Mouse (Mus musculus): ENCODE results near the gene Idh3b. TPM values are rescaled to one million over a fixed set of nuclear protein-coding genes. Genes with fewer than 3 reads are reported as not detected.

The Idh3b gene
- total RNA-seq, 2 experiments from 2014 or later: 406 to 739 TPM

DNA sequence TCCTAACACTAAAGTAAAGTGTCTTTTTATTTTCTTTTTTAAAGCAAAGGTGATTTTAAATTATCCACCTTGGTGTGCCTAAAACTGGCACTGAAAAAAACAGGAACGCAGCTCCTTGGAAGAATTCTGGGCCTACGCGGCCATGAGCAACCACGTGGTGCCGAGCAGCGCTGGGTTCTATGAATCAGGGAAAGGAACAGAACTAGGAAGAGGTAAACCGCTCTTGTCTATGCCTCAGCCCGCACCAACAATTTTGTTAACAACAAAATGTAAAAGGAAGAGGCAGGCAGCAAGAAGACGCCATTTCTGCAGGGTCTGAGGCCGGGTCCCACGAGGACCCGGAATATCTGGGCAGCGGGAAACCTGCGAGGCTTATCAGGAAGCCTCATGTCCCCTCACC is 10.6 kb downstream of the Idh3b start:
- DNase-seq (ENCODE audit: low spot score in 2 of 2): no peak

DNA sequence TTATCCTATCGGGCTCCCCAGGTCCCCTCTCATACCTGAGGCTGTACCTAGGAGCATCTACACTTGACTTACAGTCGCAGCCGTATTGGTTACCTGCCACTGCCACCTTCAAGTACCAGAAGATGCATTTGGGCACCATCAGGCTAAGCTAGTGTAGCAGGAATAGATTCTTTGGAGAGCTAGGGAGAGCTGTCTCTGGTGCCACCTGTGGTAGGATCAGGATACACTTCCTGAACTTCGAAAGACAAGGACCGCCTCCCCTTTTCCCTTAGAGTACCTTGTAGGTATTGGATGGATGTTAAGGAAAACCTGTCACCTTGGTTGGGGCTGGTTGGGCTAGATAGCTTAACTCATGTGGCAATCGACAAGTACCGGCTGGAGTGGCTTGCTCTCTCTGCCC is 16.3 kb downstream of the Idh3b start:
- no peak for DNase-seq (ENCODE audit: low spot score in 2 of 2)

GRCm38 (mm10) chr2:130265520-130265919 is 18.8 kb downstream of the Idh3b start:
- DNase-seq (ENCODE audit: low spot score in 2 of 2): no peak

DNA sequence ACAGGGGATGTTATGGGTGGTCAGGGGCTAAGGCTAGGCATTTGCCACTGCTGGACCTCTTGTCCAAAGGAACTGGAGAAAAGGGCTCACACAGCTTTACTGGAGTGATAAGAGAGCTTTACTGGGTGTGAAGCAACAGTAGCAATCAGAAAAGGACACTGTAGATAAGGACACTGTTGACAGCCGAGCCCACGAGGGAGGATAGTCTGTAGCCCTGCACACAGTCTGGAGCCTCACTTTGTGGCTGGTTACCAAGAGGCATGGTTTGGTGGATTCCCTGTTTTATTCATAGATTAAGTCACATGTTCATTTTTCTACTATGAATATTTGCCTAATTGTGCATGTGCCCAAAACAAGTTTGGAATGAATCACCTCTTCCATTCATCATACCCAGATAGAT is 21.9 kb downstream of the Idh3b start:
- no peak for DNase-seq (ENCODE audit: low spot score in 2 of 2)

GRCm38 (mm10) chr2:130261914-130262313 is 22.4 kb downstream of the Idh3b start:
- no peak for DNase-seq (ENCODE audit: low spot score in 2 of 2)

DNA sequence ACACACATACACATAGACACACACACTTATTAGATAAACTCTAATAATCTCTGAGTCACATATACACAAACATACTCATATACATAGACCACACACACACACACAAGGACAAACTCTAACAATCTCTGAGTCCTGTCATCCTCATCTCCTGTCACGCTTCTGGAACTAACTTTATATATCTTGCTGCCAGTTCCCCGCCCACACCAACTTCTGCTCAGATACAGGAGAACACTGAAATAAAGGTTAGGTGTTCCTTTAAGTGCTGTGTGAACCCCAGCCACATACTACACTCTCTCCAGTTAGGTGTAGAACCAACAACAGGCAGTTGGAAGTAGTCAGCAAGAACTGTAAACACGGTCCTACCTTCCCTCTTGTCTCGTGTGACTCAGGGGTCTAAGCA is 23.5 kb downstream of the Idh3b start:
- DNase-seq (ENCODE audit: low spot score in 2 of 2): no peak

DNA sequence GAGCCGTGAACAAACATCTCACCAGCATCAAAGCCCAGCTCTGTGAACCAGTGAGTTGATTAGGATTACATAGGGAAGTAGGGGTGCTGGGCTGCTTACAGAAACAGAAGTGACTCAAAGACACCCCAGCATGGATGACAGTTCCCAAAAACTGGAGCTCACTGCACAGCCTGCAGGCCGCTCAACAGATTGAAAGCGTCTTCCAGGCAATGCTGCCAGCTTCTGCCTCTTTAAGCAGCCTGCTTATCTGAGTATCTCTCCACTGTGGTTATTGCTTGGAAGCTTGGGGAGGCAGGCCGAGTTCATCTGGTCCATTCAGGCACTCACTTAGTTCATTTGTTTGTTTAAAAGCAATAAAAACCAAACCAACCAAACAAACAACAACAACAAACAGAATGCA is 27.6 kb downstream of the Idh3b start:
- no peak for DNase-seq (ENCODE audit: low spot score in 2 of 2)

- DNase-seq (ENCODE audit: low spot score in 2 of 2): no peak
Measured at GRCm38 (mm10) chr2:130248226-130248625, 36.1 kb downstream of the Idh3b start.

DNA sequence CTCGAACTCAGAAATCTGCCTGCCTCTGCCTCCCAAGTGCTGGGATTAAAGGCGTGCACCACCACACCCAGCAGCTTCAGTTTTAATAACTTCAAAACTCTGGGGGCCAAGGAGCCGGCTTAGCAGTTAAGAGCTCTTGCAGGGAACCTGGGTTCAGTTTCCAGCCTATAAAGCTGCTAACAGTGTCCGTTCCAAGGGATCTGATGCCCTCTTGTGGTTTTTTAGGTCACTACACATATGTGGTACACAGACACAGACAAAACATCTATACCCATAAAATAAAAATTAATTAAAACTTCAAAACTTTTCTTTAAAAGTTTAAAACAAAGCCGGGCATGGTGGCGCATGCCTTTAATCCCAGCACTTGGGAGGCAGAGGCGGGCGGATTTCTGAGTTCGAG is 37.4 kb downstream of the Idh3b start:
- DNase-seq (ENCODE audit: low spot score in 2 of 2): peak in 1 of 2 experiments; percentile 11

Other genes with a start within 250 kb of the Idh3b start
- gene Tgm6, start 172.1 kb downstream of the Idh3b start, total RNA-seq (2021): not detected
- gene Snrpb, start 105.1 kb downstream of the Idh3b start, total RNA-seq (2021): 100 to 1,000 TPM; 168 to 170 TPM
- gene Tmc2, start 89.4 kb downstream of the Idh3b start, total RNA-seq (2021): not detected
- 100 to 1,000 TPM; 118 to 134 TPM for gene Nop56, start 10.1 kb downstream of the Idh3b start, total RNA-seq (2021)
- gene Ebf4, start 10.6 kb upstream of the Idh3b start, total RNA-seq (2021): 1 to 10 TPM; 3.7 to 4.4 TPM
- 1 to 10 TPM; 6.3 to 6.4 TPM for gene Cpxm1, start 113.0 kb upstream of the Idh3b start, total RNA-seq (2021)
- not detected for gene Gm28372, start 120.7 kb upstream of the Idh3b start, total RNA-seq (2021)
- gene 1700020A23Rik, start 120.7 kb upstream of the Idh3b start, total RNA-seq (2021): not detected
- gene Tmem239, start 121.9 kb upstream of the Idh3b start, total RNA-seq (2021): not detected
- gene Vps16, start 139.8 kb upstream of the Idh3b start, total RNA-seq (2021): 10 to 100 TPM; 47.9 to 71.8 TPM
- 10 to 100 TPM; 14.8 to 18.7 TPM for gene Pced1a, start 140.2 kb upstream of the Idh3b start, total RNA-seq (2021)
- gene Ptpra, start 165.7 kb upstream of the Idh3b start, total RNA-seq (2021): 100 to 1,000 TPM; 105 to 131 TPM